Mouse (Mus musculus) heart, embryonic 16.5 days (tissue): Measurements from ENCODE around the gene Olfr479. TPM values are rescaled to one million over a fixed set of nuclear protein-coding genes. Genes with fewer than 3 reads are reported as not detected.
"Not testable (repeated sequence)": the region's sequence is repeated elsewhere in the genome, so short reads cannot be mapped to it uniquely, and the experiment has no call there.

Experiments
- ATAC-seq: fragments of 200-750 bp; cut with Nextera tagmentation; replicated peaks from 2 replicates; pipeline ENCODE4 v1.8.0; 2017; ENCODE audit warnings: moderate number of reproducible peaks; ENCODE audit not compliant: insufficient read depth, low FRiP score; ENCODE audit errors: extremely low read depth
- H3K27ac ChIP-seq: fragments of 300-500 bp; sonication (generic); 2 replicates; pipeline ENCODE4 v1.5.1; 2014; ENCODE audit warnings: mild to moderate bottlenecking, low read length, control low read depth, moderate library complexity
- H3K27me3 ChIP-seq: fragments of 300-500 bp; sonication (generic); 2 replicates; pipeline ENCODE4 v1.6.1; 2014; ENCODE audit warnings: low read length, mixed read lengths; ENCODE audit not compliant: control insufficient read depth, insufficient read depth
- H3K36me3 ChIP-seq: fragments of 300-500 bp; sonication (generic); 2 replicates; pipeline ENCODE4 v1.6.1; 2014; ENCODE audit not compliant: control insufficient read depth, insufficient read depth
- H3K4me1 ChIP-seq: fragments of 300-500 bp; sonication (generic); 2 replicates; pipeline ENCODE4 v1.6.1; 2014; ENCODE audit warnings: low read length, mixed read lengths; ENCODE audit not compliant: control insufficient read depth, insufficient read depth
- H3K4me2 ChIP-seq: fragments of 300-500 bp; sonication (generic); 2 replicates; pipeline ENCODE4 v1.6.1; 2014; ENCODE audit warnings: low read depth, mild to moderate bottlenecking, control low read depth, low read length
- H3K4me3 ChIP-seq: fragments of 300-500 bp; sonication (generic); 2 replicates; pipeline ENCODE4 v1.5.1; 2014; ENCODE audit warnings: mild to moderate bottlenecking, control low read depth, low read length
- H3K9ac ChIP-seq: fragments of 300-500 bp; sonication (generic); 2 replicates; pipeline ENCODE4 v1.6.1; 2014; ENCODE audit warnings: low read length, control low read depth
- H3K9me3 ChIP-seq: fragments of 300-500 bp; sonication (generic); replicated peaks from 2 replicates; pipeline ENCODE4 v1.6.1; 2016; ENCODE audit warnings: low read length; ENCODE audit not compliant: control insufficient read depth
- WGBS: fragments of 180-500 bp; shearing (Covaris S2); extraction: QIAGEN DNeasy Blood & Tissue Kit; methylation state at CpG from one replicate; pipeline ENCODE4 v1.1.7; 2014; 5-methylcytosine and 5-hydroxymethylcytosine counted together
- polyA plus RNA-seq: library from polyadenylated mRNA; unstranded; fragments of >200 nt; fragmentation: Nextera tagmentation; extraction: Ambion mirVana; gene quantifications from 2 replicates; pipeline ENCODE4 v1.2.1, GENCODE M21; 2015

Olfr479 gene
- polyA plus RNA-seq: not detected in 2 replicates

DNA sequence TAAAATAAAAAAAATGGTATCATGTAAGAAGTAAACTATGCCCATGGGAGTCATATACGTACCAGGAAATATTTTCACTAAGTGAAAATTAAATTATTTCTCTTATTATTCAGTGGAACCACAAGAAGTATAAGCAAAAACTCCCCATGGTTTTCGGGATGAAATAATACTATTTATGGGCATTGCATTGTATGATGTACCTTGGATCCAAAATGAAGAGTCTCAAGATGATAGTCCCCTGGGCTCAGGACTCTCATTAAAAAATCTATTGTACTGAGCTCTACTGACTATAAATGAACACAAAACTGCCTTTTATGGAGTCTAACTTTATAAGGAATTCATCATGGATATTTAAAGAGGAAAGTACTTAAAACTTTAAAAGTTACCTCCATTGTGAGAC, at the start of gene Olfr479:
Gene Olfr479 (plus strand): TSS at position 301 of the 400 bp plus-strand sequence.
- Histone ChIP-seq H3K4me2 (no peak within 1 kb of the TSS), H3K9me3 (no peaks in the 10 kb centered on the region), H3K36me3 (no peaks in the 10 kb centered on the region), H3K27me3 (no peaks in the 10 kb centered on the region), H3K9ac (no peak within 1 kb of the TSS), H3K4me1 (no peaks in the 10 kb centered on the region), H3K4me3 (no peak within 1 kb of the TSS), H3K27ac (no peak within 1 kb of the TSS)
- no peak for ATAC-seq
- 75% methylated on average over 2 of the region's 2 CpGs for WGBS

DNA sequence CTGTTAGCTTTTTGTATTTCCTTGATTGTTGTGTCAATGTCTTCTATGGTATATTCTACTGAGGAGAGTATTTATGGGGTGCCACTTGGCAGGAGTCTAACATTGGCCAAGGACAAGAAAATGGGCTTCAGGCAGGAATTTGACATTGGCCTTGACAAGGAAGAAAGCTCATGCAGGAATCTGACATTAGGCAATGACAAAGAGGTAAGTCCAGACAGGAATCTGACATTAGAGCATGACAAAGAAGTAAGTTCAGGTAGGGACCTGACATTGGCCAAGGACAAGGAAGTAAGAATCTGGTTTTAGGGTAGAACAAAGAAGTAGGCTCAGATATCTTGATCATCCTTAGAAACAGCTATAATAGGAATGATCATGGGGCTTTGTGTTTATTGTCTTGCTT, 36.2 kb upstream of the Olfr479 start:
- not testable (repeated sequence) for H3K27ac ChIP-seq, ATAC-seq

DNA sequence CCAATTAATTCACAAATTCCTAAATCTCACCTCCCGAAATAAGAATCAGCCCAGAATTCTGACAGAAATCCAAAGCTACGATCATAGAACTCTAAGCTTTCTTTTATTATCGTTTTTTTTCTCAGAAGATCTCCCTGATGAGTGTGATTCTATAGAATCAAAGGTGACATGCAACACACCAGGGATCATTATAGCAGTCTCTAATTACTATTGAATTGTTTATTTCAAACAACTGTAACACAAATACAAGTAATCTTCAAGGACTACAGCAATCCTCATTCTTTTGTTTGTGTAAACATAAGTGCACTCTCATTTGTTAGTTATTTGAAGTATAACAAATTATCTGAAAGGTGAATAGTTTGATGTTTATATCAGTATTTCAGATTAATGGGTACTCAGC, 16.6 kb upstream of the Olfr479 start, which contains the start of gene Olfr478:
Gene Olfr478 (minus strand): TSS at position 101 of the 400 bp plus-strand sequence.
- Histone ChIP-seq H3K4me2 (no peak within 1 kb of the TSS), H3K36me3 (no peaks in the 10 kb centered on the region), H3K9ac (no peak within 1 kb of the TSS), H3K27ac (no peak within 1 kb of the TSS), H3K4me3 (no peak within 1 kb of the TSS), H3K4me1 (no peaks in the 10 kb centered on the region), H3K27me3 (no peaks in the 10 kb centered on the region), H3K9me3 (peaks cover 16% of the 10 kb centered on the region)
- WGBS: 62% methylated on average over 3 of the region's 3 CpGs
- ATAC-seq: no peak

More for the DNA sequence above, 36.2 kb upstream of the Olfr479 start:
- not testable (repeated sequence) for H3K4me3 ChIP-seq, H3K27me3 ChIP-seq, H3K9me3 ChIP-seq, H3K4me1 ChIP-seq, H3K36me3 ChIP-seq, H3K4me2 ChIP-seq, H3K9ac ChIP-seq

DNA sequence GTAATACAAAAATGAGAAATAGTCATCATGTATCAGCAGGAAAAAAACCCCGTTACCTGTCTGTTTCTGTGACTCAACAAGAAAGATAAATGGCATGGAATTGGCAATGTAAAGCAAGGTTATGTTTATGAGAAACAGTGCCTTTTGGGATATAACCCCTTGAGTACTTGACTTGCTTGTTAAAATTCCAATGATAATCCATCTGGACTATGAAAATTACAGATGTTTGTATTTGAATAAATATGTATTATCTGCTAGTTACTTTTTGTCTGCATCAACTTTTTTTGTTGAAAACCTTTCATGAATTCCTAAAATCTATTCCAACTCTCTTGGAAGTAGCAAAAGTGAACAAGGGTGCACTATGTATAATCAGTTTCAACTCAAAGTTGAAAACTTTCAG, 16.8 kb downstream of the Olfr479 start, which contains the start of gene Olfr480:
Gene Olfr480 (minus strand): TSS at position 101 of the 400 bp plus-strand sequence.
- Histone ChIP-seq H3K9ac (no peak within 1 kb of the TSS), H3K4me2 (no peak within 1 kb of the TSS), H3K4me1 (no peaks in the 10 kb centered on the region), H3K4me3 (no peak within 1 kb of the TSS), H3K36me3 (no peaks in the 10 kb centered on the region), H3K27me3 (no peaks in the 10 kb centered on the region), H3K9me3 (peaks cover 6% of the 10 kb centered on the region), H3K27ac (no peak within 1 kb of the TSS)
- WGBS: 61% methylated on average over 1 of the region's 1 CpGs
- ATAC-seq: no peak

DNA sequence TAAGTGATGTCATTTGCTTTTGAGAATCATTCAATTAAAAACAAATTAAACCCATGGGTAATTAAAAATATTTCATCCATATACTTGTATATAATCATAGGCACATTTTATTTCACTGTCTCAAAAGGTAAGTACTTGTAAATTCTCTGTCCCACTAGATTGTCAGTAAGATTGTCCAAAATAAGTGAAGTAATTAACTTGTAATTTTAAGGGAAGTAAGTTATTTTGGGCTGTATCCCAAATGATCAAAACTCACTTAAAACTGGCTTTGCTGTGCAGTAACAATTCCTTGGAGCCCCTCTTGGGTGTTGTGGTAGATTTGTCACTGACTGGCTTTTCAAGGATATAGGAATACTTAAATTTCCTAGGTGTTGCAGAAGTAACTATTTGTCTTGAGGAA, 29.1 kb downstream of the Olfr479 start, which contains the start of gene Olfr481:
Gene Olfr481 (plus strand): TSS at position 301 of the 400 bp plus-strand sequence.
- no peak within 1 kb of the TSS for H3K9ac ChIP-seq
- H3K27ac ChIP-seq: no peak within 1 kb of the TSS
- H3K27me3 ChIP-seq: no peaks in the 10 kb centered on the region
- no peak within 1 kb of the TSS for H3K4me2 ChIP-seq
- H3K4me1 ChIP-seq: no peaks in the 10 kb centered on the region
- no peaks in the 10 kb centered on the region for H3K36me3 ChIP-seq
- no peak for ATAC-seq
- H3K4me3 ChIP-seq: no peak within 1 kb of the TSS
- no peaks in the 10 kb centered on the region for H3K9me3 ChIP-seq

DNA sequence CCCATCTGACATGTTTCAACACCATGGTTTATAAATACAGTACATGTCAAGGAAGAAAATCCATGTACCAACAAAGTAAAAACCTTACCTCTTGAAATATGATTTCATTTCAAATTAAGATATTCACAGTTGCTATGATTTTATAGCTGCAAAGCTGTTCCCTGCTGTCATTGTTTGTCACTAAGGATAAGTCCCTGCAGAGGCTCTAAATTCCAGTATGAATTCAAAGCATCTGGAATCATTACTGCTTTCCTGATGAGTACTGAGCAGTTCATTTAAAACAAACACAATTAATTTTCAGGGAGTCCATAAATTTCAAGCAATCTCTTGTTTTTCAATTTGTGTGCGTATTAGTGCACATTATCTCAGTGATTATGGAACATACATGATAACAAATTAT, 47.0 kb downstream of the Olfr479 start, which contains the start of gene Olfr482:
Gene Olfr482 (minus strand): TSS at position 101 of the 400 bp plus-strand sequence.
- Histone ChIP-seq H3K27me3 (no peaks in the 10 kb centered on the region), H3K4me2 (no peak within 1 kb of the TSS), H3K9me3 (no peaks in the 10 kb centered on the region), H3K27ac (no peak within 1 kb of the TSS), H3K4me1 (no peaks in the 10 kb centered on the region), H3K9ac (no peak within 1 kb of the TSS), H3K4me3 (no peak within 1 kb of the TSS), H3K36me3 (no peaks in the 10 kb centered on the region)
- no peak for ATAC-seq
- WGBS: 54% methylated on average over 1 of the region's 1 CpGs

DNA sequence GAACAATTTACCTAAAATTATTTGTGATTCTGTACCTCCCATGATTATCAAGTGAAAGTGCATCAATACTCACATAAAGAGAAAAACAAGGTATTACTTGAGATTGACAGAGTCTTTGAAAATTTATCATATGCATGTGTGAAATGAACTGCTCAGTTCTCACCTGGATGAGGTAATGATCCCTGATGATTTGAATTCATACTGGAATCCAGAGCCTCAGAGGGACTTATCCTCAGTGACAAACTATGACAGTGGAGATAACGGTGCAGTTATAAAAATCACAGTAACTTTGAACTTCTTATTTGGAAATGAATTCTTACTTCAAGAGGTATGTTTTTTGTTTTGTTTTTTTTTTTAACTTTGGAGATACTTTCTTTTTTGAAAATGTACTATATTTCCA, 50.1 kb downstream of the Olfr479 start, which contains the start of gene Olfr483:
Gene Olfr483 (plus strand): TSS at position 301 of the 400 bp plus-strand sequence.
- ATAC-seq: no peak
- Histone ChIP-seq H3K36me3 (no peaks in the 10 kb centered on the region), H3K27ac (no peak within 1 kb of the TSS), H3K9ac (no peak within 1 kb of the TSS), H3K4me1 (no peaks in the 10 kb centered on the region), H3K4me2 (no peak within 1 kb of the TSS), H3K9me3 (no peaks in the 10 kb centered on the region), H3K27me3 (no peaks in the 10 kb centered on the region), H3K4me3 (no peak within 1 kb of the TSS)
- 68% methylated on average over 1 of the region's 1 CpGs for WGBS

Other genes with a start within 250 kb of the Olfr479 start
- gene Ovch2, start 249.5 kb upstream of the Olfr479 start, polyA plus RNA-seq: not detected in 2 replicates
- gene Olfr467, start 238.4 kb upstream of the Olfr479 start, polyA plus RNA-seq: not detected in 2 replicates
- gene Olfr469, start 225.2 kb upstream of the Olfr479 start, polyA plus RNA-seq: not detected in 2 replicates
- not detected in 2 replicates for gene Olfr470, start 203.2 kb upstream of the Olfr479 start, polyA plus RNA-seq
- not detected in 2 replicates for gene Olfr472, start 152.8 kb upstream of the Olfr479 start, polyA plus RNA-seq
- gene Olfr473, start 120.2 kb upstream of the Olfr479 start, polyA plus RNA-seq: not detected in 2 replicates
- gene Olfr474, start 96.0 kb upstream of the Olfr479 start, polyA plus RNA-seq: not detected in 2 replicates
- gene Olfr476, start 85.9 kb upstream of the Olfr479 start, polyA plus RNA-seq: not detected in 2 replicates
- gene Olfr477, start 64.0 kb upstream of the Olfr479 start, polyA plus RNA-seq: not detected in 2 replicates
- not detected in 2 replicates for gene Olfr478, start 16.7 kb upstream of the Olfr479 start, polyA plus RNA-seq
- gene Olfr480, start 16.7 kb downstream of the Olfr479 start, polyA plus RNA-seq: not detected in 2 replicates
- gene Olfr481, start 29.2 kb downstream of the Olfr479 start, polyA plus RNA-seq: not detected in 2 replicates
- 0.13 TPM in 1 of 2 replicates, not detected in the other for gene Olfr482, start 46.9 kb downstream of the Olfr479 start, polyA plus RNA-seq
- gene Olfr483, start 50.2 kb downstream of the Olfr479 start, polyA plus RNA-seq: not detected in 2 replicates
- not detected in 2 replicates for gene Olfr484, start 76.8 kb downstream of the Olfr479 start, polyA plus RNA-seq
- gene Olfr485, start 109.2 kb downstream of the Olfr479 start, polyA plus RNA-seq: not detected in 2 replicates
- gene Olfr486, start 122.0 kb downstream of the Olfr479 start, polyA plus RNA-seq: not detected in 2 replicates
- gene Olfr487, start 163.9 kb downstream of the Olfr479 start, polyA plus RNA-seq: not detected in 2 replicates
- gene Olfr488, start 207.7 kb downstream of the Olfr479 start, polyA plus RNA-seq: not detected in 2 replicates
- not detected in 2 replicates for gene Olfr490, start 238.2 kb downstream of the Olfr479 start, polyA plus RNA-seq